Mouse (Mus musculus) intestine, postnatal 0 days (tissue): ENCODE measurements around the gene Vps25. TPM values are rescaled to one million over a fixed set of nuclear protein-coding genes. Genes with fewer than 3 reads are reported as not detected.
A peak's percentile ranks its signal among the peaks of the same experiment; 100 is the strongest.

Experiments used
- ATAC-seq: fragments of 200-750 bp; cut with Nextera tagmentation; 2 replicates; pipeline ENCODE4 v1.8.0; 2017; ENCODE audit warnings: mild to moderate bottlenecking, moderate TSS enrichment, moderate library complexity
- H3K27ac ChIP-seq: fragments of 300-500 bp; sonication (generic); 2 replicates; pipeline ENCODE4 v1.5.1; 2014; ENCODE audit warnings: mild to moderate bottlenecking, low read depth, low read length, moderate library complexity
- H3K27me3 ChIP-seq: fragments of 300-500 bp; sonication (generic); replicated peaks from 2 replicates; pipeline ENCODE4 v1.6.1; 2014; ENCODE audit warnings: low read length, mixed read lengths; ENCODE audit not compliant: control insufficient read depth, insufficient read depth
- H3K36me3 ChIP-seq: fragments of 300-500 bp; sonication (generic); 2 replicates; pipeline ENCODE4 v1.6.1; 2014; ENCODE audit warnings: mild to moderate bottlenecking, moderate library complexity; ENCODE audit not compliant: control insufficient read depth, insufficient read depth
- H3K4me1 ChIP-seq: fragments of 300-500 bp; sonication (generic); replicated peaks from 2 replicates; pipeline ENCODE4 v1.6.1; 2014; ENCODE audit warnings: antibody characterized with exemption, low read length, mixed read lengths; ENCODE audit not compliant: control insufficient read depth, insufficient read depth
- H3K4me2 ChIP-seq: fragments of 300-500 bp; sonication (generic); replicated peaks from 2 replicates; pipeline ENCODE4 v1.6.1; 2014; ENCODE audit warnings: low read depth, mild to moderate bottlenecking, moderate library complexity
- H3K4me3 ChIP-seq: fragments of 300-500 bp; sonication (generic); 2 replicates; pipeline ENCODE4 v1.5.1; 2014; ENCODE audit warnings: low read depth, low read length
- H3K9ac ChIP-seq: fragments of 300-500 bp; sonication (generic); 2 replicates; pipeline ENCODE4 v1.6.1; 2014; ENCODE audit warnings: mild to moderate bottlenecking, low read depth, low read length
- H3K9me3 ChIP-seq: fragments of 300-500 bp; sonication (generic); 2 replicates; pipeline ENCODE4 v1.6.1; 2016; ENCODE audit warnings: mixed run types; ENCODE audit not compliant: control insufficient read depth
- CTCF ChIP-seq: sonication (generic); IDR thresholded peaks from 2 replicates; pipeline ENCODE4 v1.5.1; 2016; ENCODE audit warnings: low read depth, mild to moderate bottlenecking, control low read depth, antibody characterized with exemption, moderate library complexity
- WGBS: fragments of 180-500 bp; shearing (Covaris S2); extraction: QIAGEN DNeasy Blood & Tissue Kit; methylation state at CpG from one replicate; pipeline ENCODE4 v1.1.7; 2014; 5-methylcytosine and 5-hydroxymethylcytosine counted together
- polyA plus RNA-seq: library from polyadenylated mRNA; unstranded; fragments of >200 nt; fragmentation: Nextera tagmentation; extraction: Ambion mirVana; gene quantifications from 2 replicates; pipeline ENCODE4 v1.2.1, GENCODE M21; 2015

Vps25 gene
- polyA plus RNA-seq, 1 experiment from 2014 or later = 157 TPM

DNA sequence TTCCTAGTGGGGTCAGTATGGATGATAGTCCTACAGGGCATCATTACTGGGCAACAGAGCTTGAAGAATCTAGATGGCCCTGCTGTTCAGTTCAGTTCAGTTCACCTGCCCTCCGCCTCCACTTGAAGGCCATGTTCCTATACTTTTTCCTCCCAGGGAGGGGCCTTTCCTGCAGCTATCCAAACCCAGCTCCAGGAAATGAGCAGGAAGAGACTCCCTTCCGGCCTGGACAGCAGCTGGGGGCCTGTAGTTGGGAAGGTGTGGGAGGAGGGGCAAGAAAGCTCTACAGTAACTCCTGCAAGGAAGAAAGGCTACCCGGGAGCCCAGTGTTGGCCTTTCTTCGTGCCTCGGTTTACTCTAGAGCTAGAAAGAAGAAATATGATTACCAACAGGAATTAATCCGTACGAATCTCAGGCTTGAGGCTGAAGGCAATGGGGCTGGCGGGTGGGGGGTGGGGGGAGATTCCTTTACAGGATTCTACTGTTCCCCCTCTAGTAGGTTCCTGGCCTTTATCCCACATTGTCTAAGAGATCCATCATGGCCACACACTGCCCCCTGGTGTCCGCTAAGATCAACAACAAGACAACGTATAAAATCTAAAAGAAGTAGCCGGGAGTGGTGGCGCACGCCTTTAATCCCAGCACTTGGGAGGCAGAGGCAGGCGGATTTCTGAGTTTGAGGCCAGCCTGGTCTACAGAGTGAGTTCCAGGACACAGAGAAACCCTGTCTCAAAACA, 5.1 kb upstream of the Vps25 start:
- Histone ChIP-seq H3K36me3 (no peaks in the 10 kb centered on the region), H3K27ac (no peak overlapping the region), H3K4me3 (no peak overlapping the region), H3K9ac (no peak overlapping the region), H3K27me3 (no peaks in the 10 kb centered on the region; the same call in 1 of the 2 replicates), H3K9me3 (no peaks in the 10 kb centered on the region), H3K4me2 (peak overlapping the region; percentile 91; the same call in 1 of the 2 replicates), H3K4me1 (0 out of 2 replicates have a peak, but pooled peaks cover 4% of the 10 kb centered on the region)
- ATAC-seq = 0 out of 2 replicates have a peak, but pooled peaks have one; percentile 6
- WGBS = 33% methylated on average over 14 of the region's 14 CpGs
- peak; percentile 81 for TF ChIP-seq CTCF

DNA sequence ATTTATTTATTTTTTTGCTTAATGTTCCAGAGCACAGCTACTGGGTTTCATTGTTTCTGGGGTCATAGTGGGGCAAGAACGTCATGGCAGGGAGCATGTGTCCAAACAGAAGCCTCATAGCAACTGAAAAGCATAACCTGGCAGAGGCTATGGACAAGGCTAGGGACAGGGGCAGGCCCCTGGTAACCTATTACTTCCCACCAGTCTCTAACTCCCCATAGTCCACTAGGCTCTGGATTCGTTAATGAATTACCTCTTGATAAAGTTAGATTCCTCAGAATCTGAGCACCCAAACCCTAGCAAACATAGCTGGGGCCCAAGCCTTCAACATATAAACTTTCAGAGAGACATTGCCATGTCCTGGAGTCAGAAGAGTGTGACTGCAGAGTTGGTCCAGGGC, 2.5 kb upstream of the Vps25 start:
- no peaks in the 10 kb centered on the region for H3K9me3 ChIP-seq
- H3K27ac ChIP-seq = no peak overlapping the region
- TF ChIP-seq CTCF = no peak
- H3K36me3 ChIP-seq = no peaks in the 10 kb centered on the region
- 51% methylated on average over 2 of the region's 2 CpGs for WGBS
- H3K4me2 ChIP-seq = no peak overlapping the region
- no peak overlapping the region for H3K9ac ChIP-seq
- no peak for ATAC-seq
- no peaks in the 10 kb centered on the region; the same call in 1 of the 2 replicates for H3K27me3 ChIP-seq
- H3K4me1 ChIP-seq = 0 out of 2 replicates have a peak, but pooled peaks cover 4% of the 10 kb centered on the region
- H3K4me3 ChIP-seq = no peak overlapping the region

DNA sequence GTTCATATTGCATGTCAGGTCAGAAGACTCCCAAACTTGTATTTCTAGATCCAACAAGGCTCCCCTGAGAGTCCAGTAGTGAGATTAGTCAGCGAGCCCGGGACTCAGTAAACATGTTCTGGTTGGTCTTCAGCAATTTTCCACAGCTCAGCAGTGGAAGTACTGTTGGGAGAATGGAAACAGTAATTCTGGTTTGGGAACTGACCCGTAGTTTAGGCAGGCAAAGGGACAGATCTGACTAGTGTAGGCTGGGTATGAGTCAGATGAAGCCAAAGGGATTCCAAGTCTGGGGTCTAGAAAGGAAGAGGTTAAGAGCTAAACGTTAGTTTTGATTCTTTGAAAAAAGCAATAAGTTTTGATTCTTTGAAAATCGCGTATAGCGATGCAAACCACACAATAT, 566 bp upstream of the Vps25 start:
- peak overlapping the region; percentile 91 for H3K4me3 ChIP-seq
- H3K27ac ChIP-seq = peak overlapping the region; percentile 82; the same call in 1 of the 2 replicates
- no peaks in the 10 kb centered on the region for H3K27me3 ChIP-seq
- 4% methylated on average over 7 of the region's 7 CpGs for WGBS
- peak overlapping the region; percentile 86 for H3K9ac ChIP-seq
- 0 out of 2 replicates have a peak, but pooled peaks cover 4% of the 10 kb centered on the region for H3K4me1 ChIP-seq
- H3K4me2 ChIP-seq = peak overlapping the region; percentile 92
- TF ChIP-seq CTCF = no peak
- H3K9me3 ChIP-seq = no peaks in the 10 kb centered on the region
- ATAC-seq = no peak
- no peaks in the 10 kb centered on the region for H3K36me3 ChIP-seq

DNA sequence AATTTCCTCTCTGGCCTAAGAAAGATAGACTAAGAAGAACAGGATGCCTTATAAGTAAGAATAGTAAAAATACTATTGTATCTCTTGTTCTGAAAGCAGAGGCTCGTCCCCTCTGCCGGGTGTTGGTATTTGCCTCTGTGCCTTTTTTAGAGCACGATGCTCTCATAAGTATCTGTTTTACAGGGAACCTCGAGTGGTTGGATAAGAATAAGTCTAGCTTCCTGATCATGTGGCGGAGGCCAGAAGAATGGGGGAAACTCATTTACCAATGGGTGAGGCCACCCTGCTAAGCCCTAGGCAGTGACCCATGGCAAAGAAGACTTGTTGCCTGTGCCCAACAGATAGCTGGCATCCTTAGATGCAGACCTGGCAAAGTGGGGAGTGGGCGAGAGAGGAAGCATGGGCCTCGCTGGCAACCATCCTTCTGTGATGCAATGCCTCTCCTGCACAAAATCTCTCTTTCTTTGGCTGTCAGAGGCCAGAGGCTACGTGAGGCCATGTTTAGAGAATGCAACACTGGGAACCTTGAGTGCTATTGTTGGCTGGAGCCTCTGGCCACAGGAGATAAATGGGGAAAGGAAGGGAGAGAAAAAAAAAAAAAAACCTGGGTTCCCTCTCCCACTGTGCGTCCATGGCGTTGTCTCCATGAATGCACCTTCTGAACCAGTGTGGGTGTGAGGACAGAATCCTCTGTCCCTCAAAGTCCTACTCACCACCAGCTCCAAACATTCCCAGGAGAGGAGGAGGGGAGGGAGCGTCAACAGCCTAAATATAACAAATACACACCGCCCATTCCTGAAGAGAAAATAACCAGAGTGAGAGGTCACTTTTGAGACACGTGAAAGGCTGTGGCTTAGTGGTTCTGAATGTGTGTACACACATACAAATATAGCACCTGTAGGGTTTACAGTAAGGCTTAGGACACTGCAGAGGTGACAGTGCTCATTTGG, 2.6 kb downstream of the Vps25 start:
- TF ChIP-seq CTCF = no peak
- H3K4me1 ChIP-seq = 0 out of 2 replicates have a peak, but pooled peaks cover 7% of the 10 kb centered on the region
- H3K36me3 ChIP-seq = no peaks in the 10 kb centered on the region
- H3K27me3 ChIP-seq = no peaks in the 10 kb centered on the region
- H3K4me3 ChIP-seq = no peak overlapping the region
- WGBS = 88% methylated on average over 13 of the region's 13 CpGs
- no peak overlapping the region for H3K27ac ChIP-seq
- no peak overlapping the region for H3K9ac ChIP-seq
- H3K4me2 ChIP-seq = no peak overlapping the region
- ATAC-seq = no peak
- H3K9me3 ChIP-seq = no peaks in the 10 kb centered on the region

DNA sequence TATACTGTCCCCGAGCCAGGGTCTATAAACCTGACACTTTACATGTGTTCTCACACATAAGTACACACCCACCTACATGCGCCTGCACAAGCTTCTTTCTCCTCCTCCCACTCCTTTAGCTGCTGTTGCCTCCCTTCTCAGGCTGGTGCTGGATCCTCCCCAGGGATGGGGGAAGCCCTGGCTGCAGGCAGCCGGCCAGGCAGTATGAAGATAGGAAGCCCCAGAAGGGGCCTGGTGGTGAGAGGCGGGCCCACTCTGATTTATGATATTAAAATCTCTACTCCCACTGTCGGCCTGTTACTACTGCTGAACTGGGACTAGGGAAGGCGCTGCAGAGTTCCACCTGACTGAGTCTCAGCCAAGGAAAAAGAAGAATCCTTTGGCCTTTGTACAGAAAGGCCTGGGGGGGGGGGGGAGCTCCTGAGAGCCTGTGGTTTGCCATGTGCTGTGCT, 5.8 kb downstream of the Vps25 start:
- peak overlapping the region; percentile 99 for H3K4me2 ChIP-seq
- no peak for TF ChIP-seq CTCF
- peak; percentile 48 for ATAC-seq
- no peaks in the 10 kb centered on the region for H3K9me3 ChIP-seq
- H3K36me3 ChIP-seq = no peaks in the 10 kb centered on the region
- no peaks in the 10 kb centered on the region; the same call in 1 of the 2 replicates for H3K27me3 ChIP-seq
- 0 out of 2 replicates have a peak, but pooled peaks cover 10% of the 10 kb centered on the region for H3K4me1 ChIP-seq
- H3K9ac ChIP-seq = no peak overlapping the region
- H3K4me3 ChIP-seq = no peak overlapping the region
- H3K27ac ChIP-seq = peak overlapping the region; percentile 21; the same call in 1 of the 2 replicates
- 11% methylated on average over 6 of the region's 6 CpGs for WGBS
